Mouse (Mus musculus) lung, embryonic 16.5 days (tissue): Measurements from ENCODE around the gene Cryaa. TPM values are rescaled to one million over a fixed set of nuclear protein-coding genes. Genes with fewer than 3 reads are reported as not detected.

Experiments used
- polyA plus RNA-seq: library from polyadenylated mRNA; unstranded; fragments of >200 nt; fragmentation: Nextera tagmentation; extraction: Ambion mirVana; gene quantifications from 2 replicates; pipeline ENCODE4 v1.2.1, GENCODE M21; 2015

Gene Cryaa
- polyA plus RNA-seq, 1 experiment from 2014 or later, result 0.36 TPM

Other genes starting within 250 kb of the Cryaa start
- gene Wdr4, start 157.8 kb upstream of the Cryaa start, polyA plus RNA-seq, result 28.6 and 33.7 TPM in 2 replicates
- gene Ndufv3, start 157.7 kb upstream of the Cryaa start, polyA plus RNA-seq, result 253 and 258 TPM in 2 replicates
- 44.1 and 44.4 TPM in 2 replicates for gene Pknox1, start 113.1 kb upstream of the Cryaa start, polyA plus RNA-seq
- gene Cbs, start 40.6 kb upstream of the Cryaa start, polyA plus RNA-seq, result 3.9 and 4.6 TPM in 2 replicates
- gene U2af1, start 18.9 kb upstream of the Cryaa start, polyA plus RNA-seq, result 307 and 308 TPM in 2 replicates
- 32.7 and 33.0 TPM in 2 replicates for gene Sik1, start 178.0 kb downstream of the Cryaa start, polyA plus RNA-seq